Mouse (Mus musculus) heart, adult 2 months (tissue): ENCODE measurements at regions not wholly inside any gene's neighbourhood (a gene's known extent, or its start where the extent isn't known, plus 50 kb on each side); places are given as distances from the start of the nearest gene placed in this dataset.

Experiments
- CTCF ChIP-seq: fragments of 200-600 bp; IDR thresholded peaks from 2 replicates; pipeline ENCODE4 v1.8.1; 2022; ENCODE audit warnings: antibody characterized with exemption, mild to moderate bottlenecking, moderate library complexity
- EP300 ChIP-seq: fragments of 200-500 bp; IDR thresholded peaks from 2 replicates; pipeline ENCODE4 v1.6.1; 2011; ENCODE audit warnings: low read depth, low read length, control low read depth; ENCODE audit not compliant: insufficient read depth
- POLR2A ChIP-seq: fragments of 200-500 bp; IDR thresholded peaks from 2 replicates; pipeline ENCODE4 v1.6.1; 2011; ENCODE audit warnings: mild to moderate bottlenecking, low read depth, low read length, control low read depth; ENCODE audit not compliant: insufficient read depth

DNA sequence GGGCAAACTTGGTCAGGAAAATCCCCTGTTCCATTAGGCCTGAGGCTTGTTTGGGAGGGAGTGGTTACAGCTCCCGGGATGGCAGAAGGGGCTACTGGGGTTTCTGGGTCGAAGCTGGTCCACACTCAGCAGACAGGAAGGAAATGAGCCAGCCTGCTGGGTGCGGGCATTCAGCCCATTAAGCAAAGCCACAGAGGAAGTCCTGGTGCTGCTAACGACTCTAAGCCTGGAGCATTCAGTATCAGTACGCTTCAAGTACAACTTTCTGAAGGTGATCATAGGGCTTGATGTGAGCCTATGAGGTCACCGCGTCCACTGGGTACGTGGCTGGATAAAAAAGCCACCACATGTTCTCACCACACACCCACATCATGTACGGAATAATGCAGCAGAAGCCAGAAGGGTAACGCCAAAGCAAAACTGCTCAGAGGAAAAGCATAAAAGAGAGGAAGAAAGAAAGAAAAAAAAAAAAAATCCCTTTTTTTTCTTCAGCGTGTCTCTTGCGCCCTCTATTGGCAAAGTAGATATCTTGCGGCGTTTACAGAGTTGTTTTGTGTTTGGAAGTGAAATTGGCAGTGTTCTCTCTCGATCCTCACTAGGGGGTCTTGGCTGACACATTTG is 149.4 kb upstream of the Ctso start:
- TF ChIP-seq CTCF (peak; percentile 78), POLR2A (no peak), EP300 (no peak)
